Mouse (Mus musculus) neural tube, embryonic 15.5 days (tissue): ENCODE measurements around the gene Eef1a2. TPM values are rescaled to one million over a fixed set of nuclear protein-coding genes. Genes with fewer than 3 reads are reported as not detected.

Experiments
- ATAC-seq: fragments of 200-750 bp; cut with Nextera tagmentation; 2 replicates; pipeline ENCODE4 v1.8.0; 2017; ENCODE audit warnings: mild to moderate bottlenecking, moderate TSS enrichment, moderate library complexity; ENCODE audit not compliant: low FRiP score
- H3K27ac ChIP-seq: fragments of 300-500 bp; sonication (generic); replicated peaks from 2 replicates; pipeline ENCODE4 v1.5.1; 2015; ENCODE audit warnings: mild to moderate bottlenecking, inconsistent platforms
- H3K27me3 ChIP-seq: fragments of 300-500 bp; sonication (generic); replicated peaks from 2 replicates; pipeline ENCODE4 v1.6.1; 2015; ENCODE audit warnings: inconsistent platforms
- H3K36me3 ChIP-seq: fragments of 300-500 bp; sonication (generic); 2 replicates; pipeline ENCODE4 v1.6.1; 2015; ENCODE audit warnings: inconsistent platforms
- H3K4me1 ChIP-seq: fragments of 300-500 bp; sonication (generic); 2 replicates; pipeline ENCODE4 v1.6.1; 2015; ENCODE audit warnings: inconsistent platforms
- H3K4me2 ChIP-seq: fragments of 300-500 bp; sonication (generic); 2 replicates; pipeline ENCODE4 v1.6.1; 2015; ENCODE audit warnings: inconsistent platforms, mild to moderate bottlenecking, moderate library complexity
- H3K4me3 ChIP-seq: fragments of 300-500 bp; sonication (generic); replicated peaks from 2 replicates; pipeline ENCODE4 v1.5.1; 2015; ENCODE audit warnings: mild to moderate bottlenecking, inconsistent platforms
- H3K9ac ChIP-seq: fragments of 300-500 bp; sonication (generic); replicated peaks from 2 replicates; pipeline ENCODE4 v1.6.1; 2015; ENCODE audit warnings: mild to moderate bottlenecking, inconsistent platforms
- H3K9me3 ChIP-seq: fragments of 300-500 bp; sonication (generic); replicated peaks from 2 replicates; pipeline ENCODE4 v1.6.1; 2016; ENCODE audit warnings: inconsistent platforms
- WGBS: fragments of 180-500 bp; shearing (Covaris S2); methylation state at CpG from one replicate; pipeline ENCODE4 v1.1.7; 2015; ENCODE audit warnings: mixed read lengths; 5-methylcytosine and 5-hydroxymethylcytosine counted together
- polyA plus RNA-seq: library from polyadenylated mRNA; unstranded; fragments of >200 nt; fragmentation: Nextera tagmentation; extraction: Ambion mirVana; gene quantifications from 2 replicates; pipeline ENCODE4 v1.2.1, GENCODE M21; 2015

The Eef1a2 gene
- polyA plus RNA-seq, 1 experiment from 2014 or later: 16.8 TPM

DNA sequence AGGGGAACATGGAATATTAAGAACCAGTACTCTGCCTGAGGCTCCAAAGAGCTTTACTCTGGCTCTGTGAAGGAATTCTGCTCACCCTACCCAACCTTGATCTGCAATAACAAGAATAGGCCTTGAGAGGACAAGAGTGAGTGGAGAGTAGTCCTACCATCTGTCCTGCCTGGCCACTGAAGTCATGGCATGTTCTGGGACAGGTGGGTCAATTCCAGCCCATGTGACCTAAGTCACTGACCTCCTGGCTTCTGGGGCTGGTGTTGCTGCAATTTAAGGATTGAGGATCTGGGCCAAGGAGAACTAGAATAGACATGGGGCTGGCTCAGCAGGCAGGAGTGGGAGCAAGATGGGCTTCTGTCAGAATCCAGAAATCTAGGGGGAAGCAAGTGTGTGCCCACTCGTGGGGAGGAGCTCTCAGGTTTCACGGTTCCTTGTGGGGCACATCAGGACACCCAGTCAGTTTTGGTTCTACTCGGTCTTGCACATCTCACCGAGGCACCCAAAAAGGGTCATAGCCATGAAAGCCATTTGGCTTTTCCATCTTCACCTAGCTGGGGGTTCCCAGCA lies 9.8 kb downstream of the Eef1a2 start:
- Histone ChIP-seq H3K4me3 (0 out of 2 replicates have a peak overlapping the region, but pooled peaks have one; percentile 35), H3K9ac (no peak overlapping the region), H3K36me3 (peaks cover 29% of the 10 kb centered on the region), H3K4me1 (peaks cover 12% of the 10 kb centered on the region), H3K4me2 (peak overlapping the region; percentile 63), H3K27me3 (0 out of 2 replicates have a peak, but pooled peaks cover 15% of the 10 kb centered on the region), H3K27ac (no peak overlapping the region), H3K9me3 (no peaks in the 10 kb centered on the region)
- 40% methylated on average over 4 of the region's 4 CpGs for WGBS
- ATAC-seq: no peak

DNA sequence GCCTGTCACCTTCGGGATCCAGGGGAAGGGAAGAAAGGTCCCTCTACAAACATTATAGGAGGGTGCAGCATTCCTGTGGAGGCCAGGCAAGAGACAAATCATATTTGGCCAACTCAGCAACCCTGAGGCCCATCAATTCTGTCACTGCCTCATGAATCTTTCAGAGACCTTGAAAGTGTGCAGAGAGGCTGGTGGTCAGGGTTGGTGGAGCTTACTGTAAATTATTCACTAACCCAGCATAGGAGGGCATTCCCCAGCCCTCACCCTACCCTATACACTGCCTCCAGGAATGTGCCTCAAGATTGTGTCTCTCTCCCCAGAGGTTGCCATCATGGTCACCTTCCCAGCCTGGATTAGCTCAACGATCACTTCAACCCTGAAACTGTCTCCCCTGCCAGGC lies 12.1 kb downstream of the Eef1a2 start:
- Histone ChIP-seq H3K4me3 (no peak overlapping the region), H3K4me1 (peaks cover 12% of the 10 kb centered on the region), H3K9ac (no peak overlapping the region), H3K9me3 (no peaks in the 10 kb centered on the region), H3K36me3 (peaks cover 19% of the 10 kb centered on the region), H3K4me2 (no peak overlapping the region), H3K27ac (no peak overlapping the region), H3K27me3 (peaks cover 12% of the 10 kb centered on the region)
- no peak; the same call in 1 of the 2 replicates for ATAC-seq
- WGBS: 78% methylated on average over 2 of the region's 2 CpGs

DNA sequence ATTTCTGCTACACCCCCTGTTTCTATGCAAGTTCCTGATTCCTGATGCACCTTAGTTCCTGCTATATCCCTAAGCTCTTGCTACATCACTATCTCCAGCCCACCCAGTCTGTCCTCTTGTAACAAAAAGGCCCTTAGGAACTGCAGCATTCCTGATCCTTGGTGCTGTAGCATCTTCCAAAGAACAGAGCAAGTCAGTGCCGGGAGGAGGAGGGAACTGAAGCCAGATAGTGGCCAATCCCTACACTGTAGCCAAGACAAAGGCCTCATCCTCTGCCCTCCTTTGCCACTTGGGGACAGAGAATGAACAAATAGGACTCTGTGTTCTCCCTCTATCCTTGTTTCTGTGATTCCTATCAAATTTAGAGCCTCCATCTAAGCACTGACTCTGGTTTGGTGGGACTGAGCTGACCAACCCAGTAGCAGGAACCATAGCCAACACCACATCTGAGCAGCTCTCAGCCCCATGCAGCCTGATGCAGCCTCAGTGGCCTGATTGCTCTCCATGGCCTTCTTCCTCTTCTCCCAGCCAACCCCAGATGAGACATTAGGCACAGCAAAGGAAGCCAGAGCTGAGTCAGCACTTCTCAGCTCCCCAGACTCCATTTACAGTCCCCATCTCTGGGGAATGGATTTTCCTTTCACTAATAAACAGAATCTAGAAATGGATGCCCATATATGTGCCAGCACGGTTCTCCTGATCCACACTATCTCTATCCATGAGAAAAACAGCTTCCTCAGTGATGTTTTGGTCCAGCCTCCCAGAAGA lies 13.1 kb downstream of the Eef1a2 start:
- Histone ChIP-seq H3K27me3 (peaks cover 15% of the 10 kb centered on the region), H3K9me3 (no peaks in the 10 kb centered on the region), H3K4me3 (no peak overlapping the region), H3K36me3 (peaks cover 16% of the 10 kb centered on the region), H3K4me2 (no peak overlapping the region), H3K9ac (no peak overlapping the region), H3K4me1 (peaks cover 12% of the 10 kb centered on the region), H3K27ac (no peak overlapping the region)
- no peak for ATAC-seq
- 64% methylated on average over 2 of the region's 2 CpGs for WGBS

DNA sequence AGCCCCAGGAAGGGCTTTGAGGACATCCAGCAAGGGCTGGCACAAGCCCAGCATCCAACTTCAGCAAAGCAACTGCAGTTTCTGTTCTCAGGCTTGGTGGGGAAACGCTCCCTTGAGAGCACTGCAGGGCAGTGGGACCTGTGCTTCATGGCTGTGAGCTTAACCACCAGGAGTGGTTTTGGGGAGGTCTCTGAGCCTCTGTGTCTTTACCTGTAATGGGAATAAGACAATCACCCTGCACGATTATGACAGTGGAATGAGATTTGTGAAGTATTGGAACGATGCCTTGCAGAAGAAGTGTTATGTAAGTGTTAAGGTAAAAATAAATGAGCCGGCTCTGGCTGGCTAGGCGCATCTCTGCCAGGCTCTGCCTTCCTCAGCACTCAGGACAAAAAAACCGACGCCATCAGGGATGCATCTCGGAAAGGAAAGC lies 14.1 kb downstream of the Eef1a2 start:
- WGBS: 70% methylated on average over 8 of the region's 8 CpGs
- Histone ChIP-seq H3K9me3 (no peaks in the 10 kb centered on the region), H3K27ac (no peak overlapping the region), H3K27me3 (peaks cover 15% of the 10 kb centered on the region), H3K4me2 (no peak overlapping the region), H3K4me3 (no peak overlapping the region), H3K4me1 (peaks cover 3% of the 10 kb centered on the region), H3K9ac (no peak overlapping the region), H3K36me3 (peaks cover 12% of the 10 kb centered on the region)
- ATAC-seq: no peak

DNA sequence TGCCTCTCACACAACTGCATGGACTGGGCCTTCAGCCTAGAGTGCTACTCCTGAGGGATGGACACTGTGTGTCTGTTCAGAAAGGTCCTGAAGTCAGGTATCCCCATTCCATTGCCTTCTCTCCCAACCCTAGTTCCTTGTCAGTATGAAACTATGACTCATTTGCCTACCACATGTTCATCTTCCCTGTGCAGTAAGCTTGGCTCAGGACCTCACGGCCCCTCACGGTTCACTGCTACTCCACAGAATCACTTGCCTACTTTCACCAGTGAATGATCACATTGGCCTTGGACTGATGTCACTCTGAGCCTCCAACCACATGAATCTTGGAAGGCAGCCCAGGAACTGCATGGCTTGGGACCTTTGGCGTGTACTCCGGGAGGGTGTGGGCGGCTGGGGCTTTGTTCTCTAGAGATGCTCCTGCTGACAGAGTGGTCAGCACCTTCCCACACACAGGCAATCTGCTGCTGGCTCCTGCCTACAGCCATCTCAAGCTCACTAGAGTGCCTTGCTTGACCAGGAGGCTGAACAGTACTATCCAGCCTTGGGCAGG lies 17.1 kb downstream of the Eef1a2 start:
- H3K4me1 ChIP-seq: peaks cover 9% of the 10 kb centered on the region
- no peak for ATAC-seq
- H3K4me3 ChIP-seq: no peak overlapping the region
- WGBS: 88% methylated on average over 5 of the region's 5 CpGs
- peaks cover 26% of the 10 kb centered on the region for H3K27me3 ChIP-seq
- H3K36me3 ChIP-seq: no peaks in the 10 kb centered on the region
- no peak overlapping the region for H3K9ac ChIP-seq
- H3K4me2 ChIP-seq: no peak overlapping the region
- no peaks in the 10 kb centered on the region for H3K9me3 ChIP-seq
- no peak overlapping the region for H3K27ac ChIP-seq

DNA sequence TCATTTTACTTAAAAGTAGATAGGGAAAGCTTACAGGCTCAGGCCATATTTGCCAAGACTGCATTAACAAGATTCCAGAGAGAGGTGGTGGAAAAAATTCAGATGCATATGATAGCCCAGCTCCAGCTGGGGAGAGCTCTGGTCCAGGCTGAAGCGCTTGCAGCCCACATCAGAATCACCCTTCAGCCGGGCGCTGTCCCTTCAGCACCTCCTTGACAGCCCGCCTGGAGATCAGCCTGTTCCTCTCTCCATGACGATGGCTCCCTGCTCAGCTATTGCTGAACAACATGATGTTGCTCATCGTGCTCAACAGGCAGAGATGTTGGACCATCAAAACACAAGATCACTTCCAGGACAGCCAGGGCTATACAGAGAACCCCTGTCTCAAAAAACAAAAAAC lies 19.9 kb downstream of the Eef1a2 start:
- Histone ChIP-seq H3K4me3 (no peak overlapping the region), H3K4me1 (peaks cover 27% of the 10 kb centered on the region), H3K36me3 (no peaks in the 10 kb centered on the region), H3K9ac (no peak overlapping the region), H3K4me2 (no peak overlapping the region), H3K27ac (no peak overlapping the region), H3K27me3 (peaks cover 24% of the 10 kb centered on the region), H3K9me3 (no peaks in the 10 kb centered on the region)
- 2% methylated on average over 6 of the region's 6 CpGs for WGBS
- no peak for ATAC-seq

DNA sequence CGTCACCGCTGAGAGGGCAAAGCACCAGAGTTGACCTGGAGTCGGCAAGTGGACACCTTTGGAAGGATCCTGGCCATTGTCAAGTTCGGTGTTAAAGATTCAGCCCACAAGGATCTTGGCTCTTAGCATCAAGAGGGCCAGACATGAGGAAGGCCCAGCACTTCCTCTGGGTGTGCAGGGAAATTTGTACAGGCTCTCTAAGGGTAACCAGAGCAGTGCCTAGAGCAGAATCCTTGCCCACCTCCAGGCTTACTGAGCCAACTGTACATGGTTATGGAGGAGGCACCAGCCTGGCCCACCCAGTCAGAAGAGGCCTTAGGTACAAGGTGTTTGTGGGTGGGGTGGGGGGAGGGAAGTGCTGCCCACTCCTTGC lies 21.4 kb downstream of the Eef1a2 start:
- Histone ChIP-seq H3K36me3 (no peaks in the 10 kb centered on the region), H3K4me1 (peaks cover 42% of the 10 kb centered on the region), H3K9me3 (no peaks in the 10 kb centered on the region), H3K27ac (peak overlapping the region; percentile 95), H3K27me3 (peaks cover 24% of the 10 kb centered on the region), H3K4me3 (peak overlapping the region; percentile 81), H3K4me2 (peak overlapping the region; percentile 66), H3K9ac (peak overlapping the region; percentile 91)
- ATAC-seq: peak; percentile 1; the same call in 1 of the 2 replicates
- 9% methylated on average over 4 of the region's 4 CpGs for WGBS

DNA sequence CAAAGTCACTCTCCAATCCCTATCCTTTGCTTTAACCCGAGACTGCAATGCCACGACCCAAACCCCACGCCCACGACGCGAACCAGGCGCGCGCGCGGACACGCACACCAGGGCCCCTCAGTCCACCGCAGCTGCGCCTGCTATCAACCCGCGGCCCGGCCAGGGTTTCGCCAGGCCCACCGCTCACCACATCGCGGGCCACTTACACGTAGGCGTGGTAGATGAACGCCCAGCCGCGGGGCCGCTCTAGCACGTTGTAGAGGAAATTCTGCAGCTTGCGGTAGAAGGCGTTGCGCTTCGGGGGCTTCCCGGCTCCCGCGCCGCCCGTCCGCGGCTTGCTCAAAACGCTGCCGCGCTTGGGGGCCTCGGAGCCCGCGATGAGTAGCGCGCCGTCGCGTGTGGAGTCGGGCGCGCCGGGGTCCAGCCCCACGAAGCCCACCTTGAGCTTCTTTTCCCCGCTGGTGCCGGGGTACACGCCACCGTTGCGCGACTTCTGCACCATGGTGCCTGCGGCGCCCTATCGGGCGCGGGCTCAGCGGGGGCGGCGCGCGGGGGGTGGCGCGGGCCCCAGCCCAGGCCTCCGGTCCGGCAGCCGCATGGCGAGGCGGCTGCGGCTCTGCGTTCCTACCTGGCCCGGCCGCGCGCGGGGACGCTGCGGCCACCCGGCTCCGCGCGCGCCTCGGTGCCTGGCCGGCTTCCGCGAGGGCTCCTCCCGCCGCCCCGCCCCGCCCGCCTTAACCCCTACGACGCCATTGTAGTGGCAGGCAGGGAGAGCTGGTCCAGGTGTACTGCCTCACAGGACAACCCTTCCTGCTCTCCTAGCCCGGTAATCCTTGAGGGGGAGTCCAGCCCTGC lies 22.0 kb downstream of the Eef1a2 start, which contains the start of gene Kcnq2:
Gene Kcnq2 (minus strand): TSS at position 710 of the 855 bp plus-strand sequence.
- Histone ChIP-seq H3K27ac (peak within 1 kb of the TSS; percentile 95), H3K4me3 (peak within 1 kb of the TSS; percentile 81)

DNA sequence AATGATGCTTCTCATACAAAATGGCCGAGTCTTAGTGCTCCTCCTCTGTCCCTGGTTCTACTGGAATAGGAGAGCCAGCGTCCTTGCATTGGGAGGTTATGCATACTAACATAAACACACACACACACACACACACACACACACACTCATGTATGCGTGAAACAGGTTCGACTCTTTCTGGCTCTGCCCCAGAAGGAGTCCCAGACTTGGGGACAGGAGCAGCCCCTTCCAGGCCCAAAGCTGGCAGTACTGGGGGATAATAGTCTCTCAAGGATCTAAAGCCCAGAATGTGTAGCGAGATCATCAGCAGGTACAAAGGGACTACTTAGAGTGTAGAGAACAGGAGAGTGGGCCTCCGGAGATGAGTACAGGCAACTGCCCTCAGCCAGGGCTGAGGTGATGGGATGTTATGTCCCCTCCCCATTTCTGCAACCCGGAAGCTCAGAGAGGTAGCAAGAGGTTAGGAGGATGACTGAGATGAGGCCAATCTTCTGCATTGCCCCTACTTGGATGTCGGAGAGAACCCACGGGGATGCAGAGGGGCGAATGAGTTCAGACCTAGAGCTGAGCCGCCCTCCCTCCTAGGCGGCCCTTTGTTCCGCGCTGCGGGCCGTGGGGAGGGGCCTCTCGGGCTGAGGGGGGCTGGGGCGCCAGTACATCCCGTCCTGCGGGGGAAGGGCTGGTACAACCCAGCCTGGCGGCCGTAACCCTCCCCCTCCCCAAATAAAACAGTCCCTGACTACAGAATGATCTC lies 22.8 kb downstream of the Eef1a2 start:
- Histone ChIP-seq H3K27me3 (peaks cover 16% of the 10 kb centered on the region), H3K27ac (peak overlapping the region; percentile 95), H3K9me3 (no peaks in the 10 kb centered on the region), H3K36me3 (no peaks in the 10 kb centered on the region), H3K4me3 (peak overlapping the region; percentile 81), H3K9ac (peak overlapping the region; percentile 91), H3K4me1 (peaks cover 55% of the 10 kb centered on the region), H3K4me2 (peak overlapping the region; percentile 66)
- 4% methylated on average over 19 of the region's 22 CpGs for WGBS
- ATAC-seq: peak; percentile 84

More for the DNA sequence above, 22.0 kb downstream of the Eef1a2 start, which contains the start of gene Kcnq2:
- Histone ChIP-seq H3K9ac (peak within 1 kb of the TSS; percentile 91), H3K4me2 (peak within 1 kb of the TSS; percentile 66), H3K36me3 (no peaks in the 10 kb centered on the region), H3K4me1 (peaks cover 47% of the 10 kb centered on the region), H3K9me3 (no peaks in the 10 kb centered on the region), H3K27me3 (peaks cover 22% of the 10 kb centered on the region)
- peak; percentile 77 for ATAC-seq
- WGBS: under 1% methylated on average over 104 of the region's 104 CpGs

DNA sequence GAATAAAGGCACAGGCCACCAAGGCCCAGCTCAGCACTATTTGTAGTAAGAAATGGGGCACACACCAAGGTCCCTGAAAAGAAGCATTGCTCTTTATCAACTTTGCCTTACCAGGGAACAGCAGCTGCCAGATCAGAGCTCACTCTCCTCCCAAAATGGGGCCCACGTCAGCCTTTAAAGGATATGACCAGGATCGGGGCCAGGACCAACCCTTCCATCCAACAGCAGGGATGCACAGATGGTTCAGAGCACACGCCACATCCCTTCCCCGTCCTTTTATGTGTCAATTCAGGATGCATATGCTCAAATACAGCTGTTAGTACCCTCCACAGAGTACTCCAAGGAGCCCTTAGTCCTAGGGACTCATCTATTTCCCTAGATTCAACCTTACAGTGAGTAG lies 26.6 kb downstream of the Eef1a2 start:
- Histone ChIP-seq H3K36me3 (no peaks in the 10 kb centered on the region), H3K27ac (peak overlapping the region; percentile 54), H3K4me1 (peaks cover 67% of the 10 kb centered on the region), H3K4me2 (no peak overlapping the region), H3K9me3 (no peaks in the 10 kb centered on the region), H3K4me3 (no peak overlapping the region), H3K9ac (no peak overlapping the region), H3K27me3 (peaks cover 4% of the 10 kb centered on the region; the same call in 1 of the 2 replicates)
- no peak for ATAC-seq
- 46% methylated on average over 4 of the region's 4 CpGs for WGBS

DNA sequence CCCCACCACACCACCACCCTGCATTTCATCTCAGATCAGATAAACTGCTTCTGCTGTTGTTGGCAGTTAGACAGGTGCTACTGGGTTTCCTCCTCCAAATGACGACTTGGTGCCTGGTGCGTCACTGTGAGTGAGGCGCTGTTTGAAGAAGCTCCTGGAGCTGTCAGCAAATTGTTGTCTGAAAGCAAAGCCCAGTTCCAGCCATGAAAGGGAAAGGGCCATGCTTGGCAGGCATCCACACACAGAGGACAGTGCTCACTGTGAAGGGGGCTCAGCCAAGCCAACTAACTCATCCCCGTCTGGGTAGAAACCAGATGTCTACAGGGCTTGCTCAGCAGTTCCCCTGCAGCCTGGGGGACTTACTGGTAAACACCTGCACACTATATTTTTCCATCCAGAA lies 27.9 kb downstream of the Eef1a2 start:
- H3K9ac ChIP-seq: no peak overlapping the region
- no peak for ATAC-seq
- WGBS: 68% methylated on average over 4 of the region's 4 CpGs
- no peak overlapping the region; the same call in 1 of the 2 replicates for H3K27ac ChIP-seq
- no peaks in the 10 kb centered on the region for H3K27me3 ChIP-seq
- H3K4me2 ChIP-seq: no peak overlapping the region
- H3K9me3 ChIP-seq: no peaks in the 10 kb centered on the region
- H3K36me3 ChIP-seq: no peaks in the 10 kb centered on the region
- H3K4me3 ChIP-seq: no peak overlapping the region
- peaks cover 64% of the 10 kb centered on the region for H3K4me1 ChIP-seq
